ENCODE assay signal across 9 mouse cellular contexts in genomic region chr11:102406401-102406800, GRCm38 (mm10). TPM values are rescaled to one million over a fixed set of nuclear protein-coding genes. Genes with fewer than 3 reads are reported as not detected.
DNase-seq lines count a peak whose midpoint lies in the region; ATAC-seq and TF ChIP-seq lines count a peak whose summit lies in the region.
"Had no signal": no experiment of that assay in that cellular context is flagged by ENCODE, and none has a peak within 500 bp of the region (broad histone marks: within the 10 kb centered on the region; RNA-seq: fewer than 3 reads in every experiment).

No protein-coding gene starts in this region.

- peak overlapping the region; percentile 84 for H3K4me2 ChIP-seq in heart, embryonic 12.5 days
- peak overlapping the region; percentile 66 for H3K4me2 ChIP-seq in heart, postnatal 0 days (ENCODE audit: low read depth, low read length)

- no peak for TF ChIP-seq EP300 in MEL (IDR thresholded peaks at IDR 0.05; ENCODE audit: low read depth in 1 of 2, low read length in 2 of 2)
- no peak for TF ChIP-seq EP300 in heart, postnatal 0 days (IDR thresholded peaks at IDR 0.05; ENCODE audit: low read depth)

- H3K9ac ChIP-seq in heart, embryonic 12.5 days, result peak overlapping the region; percentile 94
- H3K9ac ChIP-seq in MEL (ENCODE audit: control insufficient read depth, low read depth, low read length, poor library complexity, severe bottlenecking), result peak overlapping the region; percentile 87
- peak overlapping the region; percentile 69 for H3K9ac ChIP-seq in heart, postnatal 0 days (replicated peaks; ENCODE audit: low read depth, low read length)

- H3K79me2 ChIP-seq in MEL (ENCODE audit: control insufficient read depth, insufficient read depth, low read length, poor library complexity) (peaks cover 19% of the 10 kb centered on the region), macrophage (ENCODE audit: inconsistent target) (peaks cover 17% of the 10 kb centered on the region)

- TF ChIP-seq RAD21 in MEL (IDR thresholded peaks at IDR 0.05; ENCODE audit: low read depth, low read length), result no peak

- ATAC-seq in heart, embryonic 12.5 days (ENCODE audit: insufficient number of reproducible peaks, low FRiP score), result no peak
- no peak for ATAC-seq in heart, postnatal 0 days (ENCODE audit: insufficient read depth, low read depth)
- no peak for ATAC-seq in megakaryocyte-erythroid progenitor cell, adult 5-6 weeks (replicated peaks; ENCODE audit: low FRiP score, low TSS enrichment, poor library complexity, severe bottlenecking)

- no peak for DNase-seq in heart, postnatal 10 days
- no peak for DNase-seq in MEL (ENCODE audit: low read depth, low spot score)
- DNase-seq in heart, postnatal 0 days (ENCODE audit: low spot score), result no peak
- DNase-seq in B cell, adult 2 months, result no peak
- DNase-seq in gastrocnemius, adult 18-20 months (ENCODE audit: low spot score), result no peak

- H3K9me3 ChIP-seq in heart, embryonic 12.5 days (replicated peaks), result no peaks in the 10 kb centered on the region
- no peaks in the 10 kb centered on the region for H3K9me3 ChIP-seq in MEL (replicated peaks; ENCODE audit: insufficient read depth, low read length)
- no peaks in the 10 kb centered on the region for H3K9me3 ChIP-seq in heart, postnatal 0 days (replicated peaks; ENCODE audit: control insufficient read depth, low read length)

- H3K27ac ChIP-seq in heart, embryonic 12.5 days (ENCODE audit: poor library complexity, severe bottlenecking), result peak overlapping the region; percentile 98
- H3K27ac ChIP-seq in MEL (ENCODE audit: control insufficient read depth, low read depth, low read length) (peak overlapping the region; percentile 42), macrophage (peak overlapping the region; percentile 71)
- peak overlapping the region; percentile 95 for H3K27ac ChIP-seq in heart, postnatal 0 days (ENCODE audit: low read depth)

- intact Hi-C loops in heart, postnatal 10 days (cut with DNase I), result no loop called here

- no peak for TF ChIP-seq CTCF in MEL (IDR thresholded peaks at IDR 0.05 in 2 of 3, conservative IDR thresholded peaks at IDR 0.05 in 1 of 3; ENCODE audit: control insufficient read depth in 1 of 3, insufficient read depth in 1 of 3, low read depth in 2 of 3, low read length in 3 of 3, poor library complexity in 1 of 3, severe bottlenecking in 1 of 3)
- TF ChIP-seq CTCF in heart, postnatal 0 days (IDR thresholded peaks at IDR 0.05; ENCODE audit: low read depth), result no peak

- peaks cover 31% of the 10 kb centered on the region for H3K4me1 ChIP-seq in heart, embryonic 12.5 days (replicated peaks)
- H3K4me1 ChIP-seq in MEL (ENCODE audit: control insufficient read depth in 1 of 2, insufficient read depth in 2 of 2, low read length in 2 of 2), result peaks cover 9 to 20% of the 10 kb centered on the region in 2 experiments
- peaks cover 15% of the 10 kb centered on the region for H3K4me1 ChIP-seq in heart, postnatal 0 days (ENCODE audit: control insufficient read depth, insufficient read depth)

- no peak for TF ChIP-seq POLR2A in MEL (IDR thresholded peaks at IDR 0.05; ENCODE audit: control insufficient read depth in 1 of 2, insufficient read depth in 1 of 2, low read depth in 1 of 2, low read length in 2 of 2, poor library complexity in 1 of 2)

- WGBS in heart, embryonic 12.5 days, result 5% methylated on average over 3 of the region's 3 CpGs
- WGBS in heart, postnatal 0 days, result 13% methylated on average over 3 of the region's 3 CpGs
- 43% methylated on average over 3 of the region's 3 CpGs for WGBS in macrophage (ENCODE audit: missing documents)

- H3K36me3 ChIP-seq in heart, embryonic 12.5 days, result peaks cover 39% of the 10 kb centered on the region
- peaks cover 0 to 14% of the 10 kb centered on the region in 2 experiments; a peak in 2 of 4 replicates for H3K36me3 ChIP-seq in MEL (ENCODE audit: control insufficient read depth in 1 of 2, insufficient read depth in 2 of 2, low read length in 2 of 2)
- H3K36me3 ChIP-seq in heart, postnatal 0 days (replicated peaks; ENCODE audit: control insufficient read depth, insufficient read depth, low read length), result peaks cover 30% of the 10 kb centered on the region
- H3K36me3 ChIP-seq in macrophage (ENCODE audit: inconsistent target), result peaks cover 28% of the 10 kb centered on the region

- peak overlapping the region; percentile 81 for H3K4me3 ChIP-seq in heart, embryonic 12.5 days
- H3K4me3 ChIP-seq in MEL (ENCODE audit: control insufficient read depth in 1 of 2, insufficient read depth in 1 of 2, low read depth in 2 of 2, low read length in 2 of 2) (peak overlapping the region; percentile 80 to 92), macrophage (ENCODE audit: inconsistent target) (peak overlapping the region; percentile 87)
- H3K4me3 ChIP-seq in heart, postnatal 0 days (ENCODE audit: low read depth, low read length), result peak overlapping the region; percentile 93

- H3K27me3 ChIP-seq in heart, embryonic 12.5 days (replicated peaks), result peaks cover 17% of the 10 kb centered on the region
- no peaks in the 10 kb centered on the region for H3K27me3 ChIP-seq in MEL (ENCODE audit: control insufficient read depth in 1 of 2, insufficient read depth in 2 of 2, low read length in 2 of 2)
- H3K27me3 ChIP-seq in heart, postnatal 0 days (ENCODE audit: control insufficient read depth, insufficient read depth, low read length), result no peaks in the 10 kb centered on the region
- H3K27me3 ChIP-seq: Patski had no signal

RNA-seq across cellular contexts. Expression of gene Slc25a39, which starts 1.3 kb away (rescaled TPM):
- polyA plus RNA-seq in heart, embryonic 12.5 days (2016; fragmentation: Nextera tagmentation; extraction: Ambion mirVana), result 253 and 260 TPM in 2 replicates
- total RNA-seq in heart, postnatal 10 days (2021), result 100 to 1,000 TPM; 155 to 156 TPM
- 174 and 183 TPM in 2 replicates for total RNA-seq in MEL (2012; rRNA removed)
- polyA plus RNA-seq in MEL (2012; ENCODE audit: insufficient read depth in 1 of 2, insufficient read length in 2 of 2, low read depth in 1 of 2, low replicate concordance in 2 of 2, missing spikeins in 1 of 2) (100 to 1,000 TPM in 1 of 2 experiments, not detected in 1; 325 TPM), macrophage (2018) (110 to 131 TPM (median 120 TPM) in 3 replicates)
- 281 and 322 TPM in 2 replicates for total RNA-seq in heart, postnatal 0 days (2014; rRNA removed; ENCODE audit: low replicate concordance)
- polyA plus RNA-seq in heart, postnatal 0 days (2015; fragmentation: Nextera tagmentation; extraction: Ambion mirVana), result 267 and 269 TPM in 2 replicates
- 10 to 100 TPM; 10.5 to 51.0 (median 31.0) TPM for total RNA-seq in macrophage (2018; cell fraction: chromatin; rRNA removed)
- 100 to 1,000 TPM in 24 of 26 experiments, 10 to 100 TPM in 2; 96.4 to 143 (median 128) TPM for total RNA-seq in macrophage (2018; cell fraction: cytosol; rRNA removed)
- 10 to 100 TPM; 21.5 to 59.2 (median 42.2) TPM for total RNA-seq in macrophage (2018; cell fraction: nucleus; rRNA removed)
- total RNA-seq in megakaryocyte-erythroid progenitor cell, adult 5-6 weeks (2014; fragmentation: Nextera tagmentation), result 115 and 148 TPM in 2 replicates
- total RNA-seq in megakaryocyte-erythroid progenitor cell, adult 5-6 weeks (2017), result 43.8 and 55.9 TPM in 2 replicates
- total RNA-seq in gastrocnemius, adult 18-20 months (2021), result 10 to 100 TPM; 61.2 to 62.0 TPM

RNA-seq across cellular contexts. Expression of gene Rundc3a, which starts 13.2 kb away (rescaled TPM):
- 1.7 and 1.8 TPM in 2 replicates for polyA plus RNA-seq in heart, embryonic 12.5 days (2016; fragmentation: Nextera tagmentation; extraction: Ambion mirVana)
- total RNA-seq in heart, postnatal 10 days (2021), result under 1 TPM; 0.29 to 0.32 TPM
- 0.39 and 0.42 TPM in 2 replicates for total RNA-seq in MEL (2012; rRNA removed)
- 1 to 10 TPM in 1 of 2 experiments, not detected in 1; 2.1 TPM for polyA plus RNA-seq in MEL (2012; ENCODE audit: insufficient read depth in 1 of 2, insufficient read length in 2 of 2, low read depth in 1 of 2, low replicate concordance in 2 of 2, missing spikeins in 1 of 2)
- total RNA-seq in heart, postnatal 0 days (2014; rRNA removed; ENCODE audit: low replicate concordance), result 12.5 TPM in 1 of 2 replicates, not detected in the other
- polyA plus RNA-seq in heart, postnatal 0 days (2015; fragmentation: Nextera tagmentation; extraction: Ambion mirVana), result 0.74 and 0.92 TPM in 2 replicates
- 1 to 10 TPM in 23 of 26 experiments, under 1 TPM in 3; 0.71 to 4.2 (median 1.9) TPM for total RNA-seq in macrophage (2018; cell fraction: chromatin; rRNA removed)
- total RNA-seq in macrophage (2018; cell fraction: cytosol; rRNA removed), result 1 to 10 TPM in 3 of 26 experiments, under 1 TPM in 23; 0.38 to 1.6 (median 0.54) TPM
- 1 to 10 TPM in 6 of 26 experiments, under 1 TPM in 9, not detected in 11; 0.33 to 4.6 (median 0.92) TPM for total RNA-seq in macrophage (2018; cell fraction: nucleus; rRNA removed)
- 0.12 to 1.0 TPM (median 0.30 TPM) in 3 replicates for polyA plus RNA-seq in macrophage (2018)
- not detected in 2 replicates for total RNA-seq in megakaryocyte-erythroid progenitor cell, adult 5-6 weeks (2014; fragmentation: Nextera tagmentation)
- not detected in 2 replicates for total RNA-seq in megakaryocyte-erythroid progenitor cell, adult 5-6 weeks (2017)
- not detected for total RNA-seq in gastrocnemius, adult 18-20 months (2021)

RNA-seq across cellular contexts. Expression of gene Grn, which starts 23.7 kb away (rescaled TPM):
- polyA plus RNA-seq in heart, embryonic 12.5 days (2016; fragmentation: Nextera tagmentation; extraction: Ambion mirVana), result 189 and 191 TPM in 2 replicates
- total RNA-seq in heart, postnatal 10 days (2021), result 100 to 1,000 TPM; 189 to 192 TPM
- total RNA-seq in MEL (2012; rRNA removed), result 14.5 and 14.7 TPM in 2 replicates
- 10 to 100 TPM in 1 of 2 experiments, not detected in 1; 42.1 TPM for polyA plus RNA-seq in MEL (2012; ENCODE audit: insufficient read depth in 1 of 2, insufficient read length in 2 of 2, low read depth in 1 of 2, low replicate concordance in 2 of 2, missing spikeins in 1 of 2)
- total RNA-seq in heart, postnatal 0 days (2014; rRNA removed; ENCODE audit: low replicate concordance), result 134 and 162 TPM in 2 replicates
- 174 and 176 TPM in 2 replicates for polyA plus RNA-seq in heart, postnatal 0 days (2015; fragmentation: Nextera tagmentation; extraction: Ambion mirVana)
- 1,000 to 10,000 TPM in 12 of 26 experiments, 100 to 1,000 TPM in 14; 345 to 1,522 (median 924) TPM for total RNA-seq in macrophage (2018; cell fraction: chromatin; rRNA removed)
- total RNA-seq in macrophage (2018; cell fraction: cytosol; rRNA removed), result 1,000 to 10,000 TPM; 1,882 to 3,575 (median 2,639) TPM
- 1,000 to 10,000 TPM; 1,350 to 6,127 (median 3,859) TPM for total RNA-seq in macrophage (2018; cell fraction: nucleus; rRNA removed)
- polyA plus RNA-seq in macrophage (2018), result 2,366 to 2,992 TPM (median 2,461 TPM) in 3 replicates
- 16.1 and 17.8 TPM in 2 replicates for total RNA-seq in megakaryocyte-erythroid progenitor cell, adult 5-6 weeks (2014; fragmentation: Nextera tagmentation)
- total RNA-seq in megakaryocyte-erythroid progenitor cell, adult 5-6 weeks (2017), result 5.4 and 14.2 TPM in 2 replicates
- total RNA-seq in gastrocnemius, adult 18-20 months (2021), result 10 to 100 TPM; 17.1 to 20.7 TPM

RNA-seq across cellular contexts. Expression of gene Slc4a1, which starts 40.4 kb away (rescaled TPM):
- polyA plus RNA-seq in heart, embryonic 12.5 days (2016; fragmentation: Nextera tagmentation; extraction: Ambion mirVana), result 114 and 116 TPM in 2 replicates
- 10 to 100 TPM in 1 of 2 experiments, 1 to 10 TPM in 1; 3.5 to 13.0 TPM for total RNA-seq in heart, postnatal 10 days (2021)
- total RNA-seq in MEL (2012; rRNA removed), result 0.23 and 0.36 TPM in 2 replicates
- polyA plus RNA-seq in MEL (2012; ENCODE audit: insufficient read depth in 1 of 2, insufficient read length in 2 of 2, low read depth in 1 of 2, low replicate concordance in 2 of 2, missing spikeins in 1 of 2), result under 1 TPM in 1 of 2 experiments, not detected in 1; 0.35 TPM
- 1.9 and 7.5 TPM in 2 replicates for total RNA-seq in heart, postnatal 0 days (2014; rRNA removed; ENCODE audit: low replicate concordance)
- 1.3 and 3.1 TPM in 2 replicates for polyA plus RNA-seq in heart, postnatal 0 days (2015; fragmentation: Nextera tagmentation; extraction: Ambion mirVana)
- not detected for total RNA-seq in macrophage (2018; cell fraction: chromatin; rRNA removed)
- total RNA-seq in macrophage (2018; cell fraction: cytosol; rRNA removed), result not detected
- total RNA-seq in macrophage (2018; cell fraction: nucleus; rRNA removed), result not detected
- polyA plus RNA-seq in macrophage (2018), result not detected in 3 replicates
- 0.42 and 0.46 TPM in 2 replicates for total RNA-seq in megakaryocyte-erythroid progenitor cell, adult 5-6 weeks (2014; fragmentation: Nextera tagmentation)
- total RNA-seq in megakaryocyte-erythroid progenitor cell, adult 5-6 weeks (2017), result 0.27 and 6.8 TPM in 2 replicates
- under 1 TPM in 1 of 2 experiments, not detected in 1; 0.07 TPM for total RNA-seq in gastrocnemius, adult 18-20 months (2021)
- polyA plus RNA-seq: Patski had no signal

RNA-seq across cellular contexts. Expression of gene Fam171a2, which starts 41.1 kb away (rescaled TPM):
- 4.5 and 5.6 TPM in 2 replicates for polyA plus RNA-seq in heart, embryonic 12.5 days (2016; fragmentation: Nextera tagmentation; extraction: Ambion mirVana)
- total RNA-seq in heart, postnatal 10 days (2021), result 10 to 100 TPM; 20.0 to 23.8 TPM
- 1.8 and 2.0 TPM in 2 replicates for total RNA-seq in MEL (2012; rRNA removed)
- 1 to 10 TPM in 1 of 2 experiments, not detected in 1; 8.8 TPM for polyA plus RNA-seq in MEL (2012; ENCODE audit: insufficient read depth in 1 of 2, insufficient read length in 2 of 2, low read depth in 1 of 2, low replicate concordance in 2 of 2, missing spikeins in 1 of 2)
- total RNA-seq in heart, postnatal 0 days (2014; rRNA removed; ENCODE audit: low replicate concordance), result 40.8 and 58.6 TPM in 2 replicates
- polyA plus RNA-seq in heart, postnatal 0 days (2015; fragmentation: Nextera tagmentation; extraction: Ambion mirVana), result 1.7 and 1.8 TPM in 2 replicates
- 1 to 10 TPM in 1 of 26 experiments, not detected in 25; 1.6 TPM for total RNA-seq in macrophage (2018; cell fraction: chromatin; rRNA removed)
- under 1 TPM in 14 of 26 experiments, not detected in 12; 0.03 to 0.24 (median 0.08) TPM for total RNA-seq in macrophage (2018; cell fraction: cytosol; rRNA removed)
- under 1 TPM in 5 of 26 experiments, not detected in 21; 0.17 to 0.82 (median 0.22) TPM for total RNA-seq in macrophage (2018; cell fraction: nucleus; rRNA removed)
- not detected in 3 replicates for polyA plus RNA-seq in macrophage (2018)
- 0.82 TPM in 1 of 2 replicates, not detected in the other for total RNA-seq in megakaryocyte-erythroid progenitor cell, adult 5-6 weeks (2014; fragmentation: Nextera tagmentation)
- 0.28 TPM in 1 of 2 replicates, not detected in the other for total RNA-seq in megakaryocyte-erythroid progenitor cell, adult 5-6 weeks (2017)
- total RNA-seq in gastrocnemius, adult 18-20 months (2021), result 1 to 10 TPM in 1 of 2 experiments, under 1 TPM in 1; 0.62 to 1.1 TPM

Comparison
In these comparisons a context has a peak if more than half of its experiments do, and no peak if none do; other contexts are left out.
1. H3K27ac ChIP-seq: peak in every context shown above with its lines; median percentile 98 in heart, embryonic 12.5 days; 95 in heart, postnatal 0 days; 71 in macrophage; 42 in MEL.